Mouse (Mus musculus) testis, adult 2 months (tissue): ENCODE measurements around the gene Pfkfb3.

Source experiments
- CTCF ChIP-seq: fragments of 200-500 bp; IDR thresholded peaks from 2 replicates; pipeline ENCODE4 v1.5.1; 2012; ENCODE audit warnings: low read depth, mild to moderate bottlenecking, inconsistent platforms, low read length, moderate library complexity; ENCODE audit not compliant: control insufficient read depth, insufficient read depth, insufficient replicate concordance
- POLR2A ChIP-seq: fragments of 200-500 bp; IDR thresholded peaks from 2 replicates; pipeline ENCODE4 v1.6.1; 2012; ENCODE audit warnings: low read depth, mild to moderate bottlenecking, inconsistent platforms, low read length, moderate library complexity; ENCODE audit not compliant: control insufficient read depth

DNA sequence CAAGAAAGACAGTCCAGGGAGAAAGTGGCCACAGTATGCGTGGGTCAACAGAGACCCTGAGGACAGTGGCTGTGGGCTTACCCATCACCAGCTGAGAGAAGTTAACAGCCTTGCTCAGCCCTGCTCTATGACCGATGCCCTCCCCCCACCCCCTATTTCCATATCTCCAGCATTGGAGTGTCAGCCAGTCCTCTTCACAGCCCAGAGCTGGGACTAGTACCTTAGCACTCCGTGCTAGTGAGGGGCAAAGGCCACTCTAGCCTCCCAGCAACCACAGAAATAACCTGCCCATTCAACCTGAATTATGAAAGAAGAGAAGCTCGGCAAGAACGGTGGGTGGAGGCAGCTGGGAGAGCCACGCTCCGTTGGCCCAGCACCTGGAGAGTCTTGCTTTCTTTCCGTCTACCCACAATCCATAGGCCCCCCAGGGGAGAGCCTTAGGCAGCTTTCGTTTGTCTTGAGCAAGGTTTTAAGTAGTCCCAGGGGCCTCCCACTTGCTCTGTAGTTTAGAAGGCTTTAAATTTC, 1.5 kb downstream of the Pfkfb3 start:
- TF ChIP-seq CTCF (no peak), POLR2A (no peak)
